Mouse (Mus musculus) hindbrain, embryonic 10.5 days (tissue): ENCODE results near the gene Fgd4. TPM values are rescaled to one million over a fixed set of nuclear protein-coding genes. Genes with fewer than 3 reads are reported as not detected.
"Not testable (repeated sequence)": the region's sequence is repeated elsewhere in the genome, so short reads cannot be mapped to it uniquely, and the experiment has no call there.

Experiments
- DNase-seq: peaks from one replicate; pipeline ENCODE4 v3.0.0-alpha.2; 2017; ENCODE audit warnings: low spot score
- H3K27ac ChIP-seq: fragments of 300-500 bp; sonication (generic); 2 replicates; pipeline ENCODE4 v1.5.1; 2016; ENCODE audit warnings: mild to moderate bottlenecking, moderate library complexity
- H3K27me3 ChIP-seq: fragments of 300-500 bp; sonication (generic); 2 replicates; pipeline ENCODE4 v1.6.1; 2016; ENCODE audit warnings: mild to moderate bottlenecking; ENCODE audit not compliant: poor library complexity, insufficient read depth, severe bottlenecking
- H3K36me3 ChIP-seq: fragments of 300-500 bp; sonication (generic); 2 replicates; pipeline ENCODE4 v1.6.1; 2016; ENCODE audit warnings: mild to moderate bottlenecking, moderate library complexity
- H3K4me1 ChIP-seq: fragments of 300-500 bp; sonication (generic); replicated peaks from 2 replicates; pipeline ENCODE4 v1.6.1; 2016; ENCODE audit warnings: mild to moderate bottlenecking
- H3K4me3 ChIP-seq: fragments of 300-500 bp; sonication (generic); 2 replicates; pipeline ENCODE4 v1.5.1; 2016; ENCODE audit warnings: mild to moderate bottlenecking, moderate library complexity
- H3K9me3 ChIP-seq: fragments of 300-500 bp; sonication (generic); 2 replicates; pipeline ENCODE4 v1.6.1; 2016; ENCODE audit warnings: mild to moderate bottlenecking, moderate library complexity
- WGBS: fragments of 180-500 bp; shearing (Covaris S2); methylation state at CpG from one replicate; pipeline ENCODE4 v1.1.7; 2016; 5-methylcytosine and 5-hydroxymethylcytosine counted together
- polyA plus RNA-seq: library from polyadenylated mRNA; unstranded; fragments of >200 nt; fragmentation: Nextera tagmentation; extraction: Ambion mirVana; gene quantifications from 2 replicates; pipeline ENCODE4 v1.2.1, GENCODE M21; 2016

The Fgd4 gene
- polyA plus RNA-seq, 1 experiment from 2014 or later = 21.5 TPM

- H3K9me3 ChIP-seq = no peaks in the 10 kb centered on the region
- H3K27me3 ChIP-seq = no peaks in the 10 kb centered on the region
- no peak overlapping the region for H3K27ac ChIP-seq
- no peak for DNase-seq
- H3K4me3 ChIP-seq = no peak overlapping the region
- H3K36me3 ChIP-seq = no peaks in the 10 kb centered on the region
- peaks cover 4% of the 10 kb centered on the region for H3K4me1 ChIP-seq
Observed at GRCm38 (mm10) chr16:16565786-16566185, 34.6 kb downstream of the Fgd4 start.

- H3K27ac ChIP-seq = peak overlapping the region; percentile 92
- H3K27me3 ChIP-seq = no peaks in the 10 kb centered on the region
- H3K9me3 ChIP-seq = no peaks in the 10 kb centered on the region
- no peak for DNase-seq
- H3K36me3 ChIP-seq = no peaks in the 10 kb centered on the region
- H3K4me3 ChIP-seq = no peak overlapping the region; the same call in 1 of the 2 replicates
- peaks cover 31% of the 10 kb centered on the region for H3K4me1 ChIP-seq
Observed at GRCm38 (mm10) chr16:16560718-16561117, 39.6 kb downstream of the Fgd4 start.

DNA sequence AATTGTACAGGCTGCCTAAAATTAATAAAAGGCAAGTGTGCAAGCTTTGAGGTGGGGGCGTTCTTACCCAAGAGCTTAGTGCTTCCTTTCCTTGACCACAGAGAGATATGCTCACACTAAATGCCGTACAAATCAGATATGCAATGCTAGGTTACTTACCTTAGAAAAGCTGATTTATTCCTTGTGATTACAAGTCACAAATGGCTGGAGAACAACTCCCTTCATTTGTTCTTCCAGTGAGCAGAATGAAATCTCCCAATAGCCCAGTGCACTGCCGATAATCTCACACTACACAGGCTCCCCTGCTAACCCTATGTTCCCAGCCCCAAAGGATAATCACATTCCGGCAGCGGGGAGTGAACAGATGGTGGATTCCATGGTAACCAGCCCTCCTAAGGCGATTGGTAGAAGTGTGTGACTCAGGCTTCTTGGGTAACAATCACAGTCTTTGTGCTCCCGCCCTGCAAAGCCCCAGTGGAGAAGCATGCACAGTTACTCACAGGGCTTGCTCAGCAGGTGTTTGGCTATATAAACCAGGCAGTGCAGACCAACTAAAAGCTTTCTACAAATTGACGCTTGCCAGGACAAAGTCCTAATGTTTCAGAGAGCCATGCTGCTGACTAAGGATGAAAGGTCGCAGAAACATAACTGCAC, 40.3 kb downstream of the Fgd4 start:
- no peaks in the 10 kb centered on the region for H3K27me3 ChIP-seq
- H3K9me3 ChIP-seq = no peaks in the 10 kb centered on the region
- H3K4me1 ChIP-seq = peaks cover 31% of the 10 kb centered on the region
- H3K4me3 ChIP-seq = peak overlapping the region; percentile 60
- H3K27ac ChIP-seq = peak overlapping the region; percentile 92
- DNase-seq = peak; percentile 92
- WGBS = 5% methylated on average over 9 of the region's 9 CpGs
- H3K36me3 ChIP-seq = no peaks in the 10 kb centered on the region

GRCm38 (mm10) chr16:16559016-16559877, 41.1 kb downstream of the Fgd4 start:
- WGBS = 15% methylated on average over 3 of the region's 3 CpGs
- Histone ChIP-seq H3K27ac (peak overlapping the region; percentile 92), H3K9me3 (no peaks in the 10 kb centered on the region), H3K4me1 (peaks cover 33% of the 10 kb centered on the region), H3K4me3 (peak overlapping the region; percentile 60), H3K36me3 (no peaks in the 10 kb centered on the region), H3K27me3 (no peaks in the 10 kb centered on the region)
- DNase-seq = peak; percentile 36

DNA sequence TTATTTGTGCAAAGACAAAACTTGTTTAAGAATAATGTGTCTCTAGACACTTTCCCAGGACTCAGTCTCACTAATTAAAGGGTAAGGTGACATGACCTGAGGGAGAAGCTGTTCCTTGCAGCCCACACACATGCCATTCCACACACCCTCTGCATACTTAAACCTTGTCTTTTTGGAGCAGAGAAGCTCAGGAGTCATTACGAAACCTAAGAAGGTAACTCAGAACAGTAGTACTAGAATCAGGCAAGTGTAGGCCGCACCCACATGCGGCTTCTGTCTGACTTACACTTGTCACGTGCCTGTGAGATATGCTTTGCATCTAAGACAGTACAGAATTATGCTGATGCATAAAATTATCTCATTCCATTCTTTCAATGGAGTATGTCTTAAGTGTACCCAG, 42.6 kb downstream of the Fgd4 start:
- 89% methylated on average over 4 of the region's 4 CpGs for WGBS
- Histone ChIP-seq H3K27me3 (no peaks in the 10 kb centered on the region), H3K27ac (peak overlapping the region; percentile 92), H3K4me1 (peaks cover 36% of the 10 kb centered on the region), H3K9me3 (no peaks in the 10 kb centered on the region), H3K36me3 (no peaks in the 10 kb centered on the region), H3K4me3 (peak overlapping the region; percentile 60)
- DNase-seq = no peak

GRCm38 (mm10) chr16:16554098-16554497, 46.3 kb downstream of the Fgd4 start:
- Histone ChIP-seq H3K27me3 (no peaks in the 10 kb centered on the region), H3K36me3 (peaks cover 18% of the 10 kb centered on the region), H3K27ac (no peak overlapping the region), H3K4me3 (no peak overlapping the region), H3K4me1 (peaks cover 25% of the 10 kb centered on the region), H3K9me3 (no peaks in the 10 kb centered on the region)
- no peak for DNase-seq
- 48% methylated on average over 2 of the region's 2 CpGs for WGBS

DNA sequence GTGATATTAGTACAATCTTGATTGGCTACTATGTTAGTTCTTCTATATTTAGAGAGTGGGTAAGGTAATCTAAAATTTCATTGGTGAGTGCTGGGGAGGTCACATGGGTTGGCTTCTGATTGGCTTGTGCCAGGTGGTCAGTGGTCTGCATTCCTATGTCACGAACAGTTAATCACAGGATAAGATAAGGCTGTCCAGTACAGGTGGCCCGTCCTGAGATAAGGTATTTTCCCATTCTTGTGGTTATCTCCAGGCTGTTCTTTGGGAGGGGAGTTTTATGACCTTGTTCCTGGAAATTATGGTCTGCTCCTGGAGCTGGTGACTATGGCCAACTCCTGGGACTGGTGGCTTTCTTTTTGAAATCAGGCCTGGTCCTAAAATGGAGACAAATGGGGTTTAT, 48.2 kb downstream of the Fgd4 start:
- Histone ChIP-seq H3K9me3 (no peaks in the 10 kb centered on the region), H3K36me3 (peaks cover 20% of the 10 kb centered on the region), H3K4me1 (peaks cover 8% of the 10 kb centered on the region), H3K27me3 (no peaks in the 10 kb centered on the region), H3K27ac (no peak overlapping the region), H3K4me3 (no peak overlapping the region)
- no peak for DNase-seq
- 89% methylated on average over 2 of the region's 2 CpGs for WGBS

GRCm38 (mm10) chr16:16549105-16549504, 51.2 kb downstream of the Fgd4 start:
- H3K4me1 ChIP-seq = peaks cover 12% of the 10 kb centered on the region
- no peaks in the 10 kb centered on the region for H3K27me3 ChIP-seq
- DNase-seq = no peak
- WGBS = 87% methylated on average over 2 of the region's 2 CpGs
- peaks cover 20% of the 10 kb centered on the region for H3K36me3 ChIP-seq
- no peak overlapping the region for H3K4me3 ChIP-seq
- H3K27ac ChIP-seq = no peak overlapping the region
- no peaks in the 10 kb centered on the region for H3K9me3 ChIP-seq

DNA sequence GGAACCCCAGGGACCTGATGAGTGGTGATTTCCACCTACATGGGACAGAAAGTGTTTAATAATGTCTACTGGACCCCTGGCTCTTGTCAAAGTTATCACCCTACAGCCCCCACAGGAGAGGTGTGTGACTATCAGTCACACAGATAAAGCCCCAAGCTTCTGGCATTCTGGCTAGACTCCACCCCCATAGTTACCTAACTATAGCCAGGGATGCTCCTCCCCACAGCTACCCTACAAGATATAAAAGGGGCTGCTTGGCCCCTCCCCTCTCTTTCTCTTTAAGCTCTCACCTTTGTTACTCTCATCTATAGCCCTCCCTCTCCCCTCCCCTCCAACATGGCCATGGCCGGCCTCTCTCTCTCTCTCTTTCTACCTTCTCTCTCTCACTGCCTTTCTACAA, 53.7 kb downstream of the Fgd4 start:
- WGBS = 50% methylated on average over 1 of the region's 1 CpGs
- Histone ChIP-seq H3K27ac (no peak overlapping the region), H3K4me1 (peaks cover 11% of the 10 kb centered on the region), H3K4me3 (no peak overlapping the region), H3K9me3 (no peaks in the 10 kb centered on the region), H3K27me3 (no peaks in the 10 kb centered on the region), H3K36me3 (peaks cover 17% of the 10 kb centered on the region)
- DNase-seq = no peak

- peaks cover 5% of the 10 kb centered on the region for H3K36me3 ChIP-seq
- DNase-seq = no peak
- WGBS = 67% methylated on average over 3 of the region's 3 CpGs
- H3K4me1 ChIP-seq = peaks cover 11% of the 10 kb centered on the region
- H3K27ac ChIP-seq = no peak overlapping the region
- H3K4me3 ChIP-seq = no peak overlapping the region
- no peaks in the 10 kb centered on the region for H3K9me3 ChIP-seq
- H3K27me3 ChIP-seq = no peaks in the 10 kb centered on the region
Observed at GRCm38 (mm10) chr16:16542956-16543441, 57.4 kb downstream of the Fgd4 start.

DNA sequence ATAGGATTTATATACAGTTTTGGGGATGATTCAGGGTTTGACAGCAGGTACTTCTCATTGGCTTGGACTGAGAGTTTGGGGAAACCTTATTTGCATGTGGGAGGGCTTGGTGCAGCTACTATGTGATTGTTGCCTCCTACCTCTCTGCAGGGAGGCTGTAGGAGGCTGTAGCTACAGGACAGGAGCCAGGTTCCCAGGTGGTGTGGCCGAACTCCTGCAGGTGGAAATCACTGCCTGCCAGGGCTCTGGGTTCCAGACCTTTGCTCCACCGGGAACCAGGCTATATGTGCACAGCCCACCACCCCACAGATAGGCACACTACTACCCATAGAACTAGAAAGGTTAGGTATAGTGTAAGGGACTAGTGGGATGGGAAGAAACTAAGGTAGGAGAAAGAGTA, 61.0 kb downstream of the Fgd4 start:
- not testable (repeated sequence) for H3K36me3 ChIP-seq, H3K9me3 ChIP-seq, DNase-seq, H3K4me1 ChIP-seq, H3K27me3 ChIP-seq, H3K27ac ChIP-seq, H3K4me3 ChIP-seq
- 70% methylated on average over 2 of the region's 2 CpGs for WGBS

DNA sequence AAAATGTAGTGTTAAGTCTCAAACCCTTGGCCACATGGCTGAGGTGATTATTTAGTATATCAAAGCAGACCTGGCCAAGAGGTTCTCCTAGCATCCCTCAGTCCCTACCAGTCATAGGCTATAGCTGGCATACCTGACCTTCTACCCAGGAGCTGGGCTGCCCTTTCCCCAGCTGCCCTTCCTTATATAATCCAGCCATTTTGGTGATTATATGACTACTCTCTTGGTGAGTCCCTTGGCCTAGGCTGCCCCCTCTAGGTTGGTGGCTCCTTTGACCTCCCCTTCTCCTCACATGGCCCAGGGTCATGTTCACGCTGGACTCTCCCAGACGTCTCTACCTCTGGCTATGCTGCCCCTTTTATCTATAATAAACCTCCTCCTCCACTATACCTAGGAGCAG, 65.1 kb downstream of the Fgd4 start:
- Histone ChIP-seq H3K4me3 (no peak overlapping the region), H3K9me3 (no peaks in the 10 kb centered on the region), H3K36me3 (no peaks in the 10 kb centered on the region), H3K27ac (no peak overlapping the region), H3K27me3 (no peaks in the 10 kb centered on the region), H3K4me1 (no peaks in the 10 kb centered on the region)
- 80% methylated on average over 2 of the region's 2 CpGs for WGBS
- DNase-seq = no peak

- Histone ChIP-seq H3K9me3 (no peaks in the 10 kb centered on the region), H3K27me3 (no peaks in the 10 kb centered on the region), H3K4me1 (peaks cover 49% of the 10 kb centered on the region), H3K36me3 (no peaks in the 10 kb centered on the region), H3K4me3 (no peak overlapping the region), H3K27ac (no peak overlapping the region)
- DNase-seq = no peak
- 77% methylated on average over 3 of the region's 3 CpGs for WGBS
Observed at GRCm38 (mm10) chr16:16528014-16528413, 72.3 kb downstream of the Fgd4 start.
